In the genomic region with DNA sequence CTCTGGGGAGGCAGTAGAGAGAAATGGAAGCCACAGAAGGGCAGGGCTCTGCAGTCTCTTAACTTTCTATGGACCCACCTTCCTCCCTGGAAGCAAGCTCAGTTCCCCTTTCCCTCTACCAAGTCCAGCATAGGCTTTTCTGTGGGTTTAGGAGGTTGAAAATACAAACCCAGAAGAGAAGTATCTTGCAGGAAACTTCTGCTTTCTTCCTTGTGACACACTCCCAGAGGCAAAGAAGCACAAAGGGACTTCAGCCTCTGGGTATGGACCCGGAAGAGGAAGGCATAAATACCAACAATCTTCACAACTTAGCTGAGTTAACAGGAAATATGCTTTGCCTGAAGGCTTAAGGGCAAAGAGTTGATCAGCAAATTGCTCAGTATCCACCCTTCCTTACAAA, we compare ENCODE assay signal across 15 mouse cellular contexts. TPM values are rescaled to one million over a fixed set of nuclear protein-coding genes. Genes with fewer than 3 reads are reported as not detected.
DNase-seq lines count a peak whose midpoint lies in the region; ATAC-seq and TF ChIP-seq lines count a peak whose summit lies in the region.
"Had no signal": no experiment of that assay in that cellular context is flagged by ENCODE, and none has a peak within 500 bp of the region (broad histone marks: within the 10 kb centered on the region; RNA-seq: fewer than 3 reads in every experiment).

No protein-coding gene starts in this region.

- no peaks in the 10 kb centered on the region for H3K79me2 ChIP-seq in MEL (ENCODE audit: control insufficient read depth, insufficient read depth, low read length, poor library complexity)

- WGBS in liver, embryonic 15.5 days (ENCODE audit: insufficient replicate concordance), result 10% methylated on average over 1 of the region's 1 CpGs
- 46% methylated on average over 1 of the region's 1 CpGs for WGBS in liver, embryonic 11.5 days
- 25% methylated on average over 1 of the region's 1 CpGs for WGBS in liver, postnatal 0 days (ENCODE audit: insufficient replicate concordance)
- WGBS in cerebellum, adult 2 months, result 83% methylated on average over 1 of the region's 1 CpGs

- no peaks in the 10 kb centered on the region for H3K36me3 ChIP-seq in liver, embryonic 15.5 days (replicated peaks)
- H3K36me3 ChIP-seq in liver, embryonic 11.5 days (ENCODE audit: control insufficient read depth, insufficient read depth, low read length), result no peaks in the 10 kb centered on the region
- H3K36me3 ChIP-seq in MEL (ENCODE audit: control insufficient read depth in 1 of 2, insufficient read depth in 2 of 2, low read length in 2 of 2), result no peaks in the 10 kb centered on the region
- no peaks in the 10 kb centered on the region for H3K36me3 ChIP-seq in liver, postnatal 0 days (replicated peaks; ENCODE audit: insufficient read depth, low read length)

- no peak for TF ChIP-seq EP300 in MEL (IDR thresholded peaks at IDR 0.05; ENCODE audit: low read depth in 1 of 2, low read length in 2 of 2)
- TF ChIP-seq EP300 in liver, postnatal 0 days (IDR thresholded peaks at IDR 0.05; ENCODE audit: low read depth), result no peak

- H3K9ac ChIP-seq in liver, embryonic 15.5 days, result no peak overlapping the region
- no peak overlapping the region for H3K9ac ChIP-seq in liver, embryonic 11.5 days (ENCODE audit: low read depth, low read length)
- H3K9ac ChIP-seq in MEL (ENCODE audit: control insufficient read depth, low read depth, low read length, poor library complexity, severe bottlenecking), result no peak overlapping the region
- H3K9ac ChIP-seq in liver, postnatal 0 days (replicated peaks), result no peak overlapping the region
- H3K9ac ChIP-seq: forebrain, postnatal 0 days; liver, embryonic 14.5 days had no signal

- TF ChIP-seq CTCF in MEL (IDR thresholded peaks at IDR 0.05 in 2 of 3, conservative IDR thresholded peaks at IDR 0.05 in 1 of 3; ENCODE audit: control insufficient read depth in 1 of 3, insufficient read depth in 1 of 3, low read depth in 2 of 3, low read length in 3 of 3, poor library complexity in 1 of 3, severe bottlenecking in 1 of 3), result no peak
- no peak for TF ChIP-seq CTCF in liver, postnatal 0 days (IDR thresholded peaks at IDR 0.05; ENCODE audit: low read depth)
- no peak for TF ChIP-seq CTCF in cerebellum, adult 2 months (IDR thresholded peaks at IDR 0.05; ENCODE audit: borderline replicate concordance, insufficient read depth, low read depth, low read length)

- no peak overlapping the region for H3K4me3 ChIP-seq in liver, embryonic 15.5 days (replicated peaks)
- no peak overlapping the region for H3K4me3 ChIP-seq in liver, embryonic 11.5 days (ENCODE audit: low read depth, low read length)
- H3K4me3 ChIP-seq in MEL (ENCODE audit: control insufficient read depth in 1 of 2, insufficient read depth in 1 of 2, low read depth in 2 of 2, low read length in 2 of 2), result no peak overlapping the region
- H3K4me3 ChIP-seq in liver, postnatal 0 days (ENCODE audit: low read depth, low read length), result no peak overlapping the region
- H3K4me3 ChIP-seq in cerebellum, adult 2 months (replicated peaks; ENCODE audit: insufficient read depth, low read depth, low read length), result no peak overlapping the region

- no peak for DNase-seq in liver, embryonic 11.5 days (ENCODE audit: low spot score)
- DNase-seq in MEL (ENCODE audit: low read depth, low spot score), result peak; percentile 12
- DNase-seq in liver, postnatal 0 days, result no peak
- peak; percentile 37 for DNase-seq in thymus, postnatal 0 days (ENCODE audit: low spot score)
- DNase-seq in cerebellum, adult 2 months, result no peak
- DNase-seq in adrenal gland, postnatal 4 days (ENCODE audit: low spot score in 2 of 2), result no peak
- no peak for DNase-seq in embryo, embryonic 11 days
- DNase-seq: adrenal gland, postnatal 14 days; cerebellum, adult 11 months; forebrain, postnatal 0 days; heart, postnatal 36 days; kidney, adult 11 months; kidney, postnatal 4 days had no signal

- no peaks in the 10 kb centered on the region for H3K27me3 ChIP-seq in liver, embryonic 15.5 days
- no peaks in the 10 kb centered on the region for H3K27me3 ChIP-seq in liver, embryonic 11.5 days (replicated peaks; ENCODE audit: control insufficient read depth, insufficient read depth, low read length)
- no peaks in the 10 kb centered on the region for H3K27me3 ChIP-seq in MEL (ENCODE audit: control insufficient read depth in 1 of 2, insufficient read depth in 2 of 2, low read length in 2 of 2)
- no peaks in the 10 kb centered on the region for H3K27me3 ChIP-seq in liver, postnatal 0 days (ENCODE audit: insufficient read depth, low read length)
- no peaks in the 10 kb centered on the region for H3K27me3 ChIP-seq in cerebellum, adult 2 months (ENCODE audit: control insufficient read depth, insufficient read depth, low read length)

- ATAC-seq in liver, embryonic 15.5 days (ENCODE audit: insufficient read depth), result no peak
- ATAC-seq in liver, embryonic 11.5 days (replicated peaks; ENCODE audit: low FRiP score), result no peak
- ATAC-seq in liver, postnatal 0 days, result peak; percentile 31; the same call in 1 of the 2 replicates
- ATAC-seq: forebrain, postnatal 0 days had no signal

- no peak overlapping the region for H3K4me2 ChIP-seq in liver, embryonic 15.5 days
- no peak overlapping the region for H3K4me2 ChIP-seq in liver, embryonic 11.5 days
- H3K4me2 ChIP-seq in liver, postnatal 0 days (ENCODE audit: low read depth, low read length), result no peak overlapping the region

- H3K27ac ChIP-seq in liver, embryonic 15.5 days (replicated peaks), result peak overlapping the region; percentile 35
- no peak overlapping the region for H3K27ac ChIP-seq in liver, embryonic 11.5 days (ENCODE audit: low read depth, low read length)
- H3K27ac ChIP-seq in MEL (ENCODE audit: control insufficient read depth, low read depth, low read length), result no peak overlapping the region
- H3K27ac ChIP-seq in liver, postnatal 0 days (ENCODE audit: low read depth), result peak overlapping the region; percentile 37; the same call in 1 of the 2 replicates
- H3K27ac ChIP-seq in cerebellum, adult 2 months (ENCODE audit: insufficient read depth, low read length), result no peak overlapping the region
- H3K27ac ChIP-seq: liver, embryonic 14.5 days had no signal

- no peaks in the 10 kb centered on the region for H3K4me1 ChIP-seq in liver, embryonic 15.5 days (replicated peaks)
- no peaks in the 10 kb centered on the region for H3K4me1 ChIP-seq in liver, embryonic 11.5 days (replicated peaks; ENCODE audit: control insufficient read depth, insufficient read depth, low read length)
- H3K4me1 ChIP-seq in MEL (ENCODE audit: control insufficient read depth in 1 of 2, insufficient read depth in 2 of 2, low read length in 2 of 2), result no peaks in the 10 kb centered on the region
- peaks cover 7% of the 10 kb centered on the region for H3K4me1 ChIP-seq in liver, postnatal 0 days (ENCODE audit: insufficient read depth)
- H3K4me1 ChIP-seq in cerebellum, adult 2 months (ENCODE audit: control insufficient read depth, insufficient read depth, low read length), result no peaks in the 10 kb centered on the region

- H3K9me3 ChIP-seq in liver, embryonic 15.5 days (replicated peaks), result no peaks in the 10 kb centered on the region
- no peaks in the 10 kb centered on the region for H3K9me3 ChIP-seq in liver, embryonic 11.5 days (ENCODE audit: control insufficient read depth, low read length)
- no peaks in the 10 kb centered on the region for H3K9me3 ChIP-seq in MEL (replicated peaks; ENCODE audit: insufficient read depth, low read length)
- no peaks in the 10 kb centered on the region for H3K9me3 ChIP-seq in liver, postnatal 0 days (ENCODE audit: low read length)

- TF ChIP-seq POLR2A in MEL (IDR thresholded peaks at IDR 0.05; ENCODE audit: control insufficient read depth in 1 of 2, insufficient read depth in 1 of 2, low read depth in 1 of 2, low read length in 2 of 2, poor library complexity in 1 of 2), result no peak
- TF ChIP-seq POLR2A in cerebellum, adult 2 months (IDR thresholded peaks at IDR 0.05; ENCODE audit: borderline replicate concordance, insufficient read depth, low read length), result no peak

- TF ChIP-seq RAD21 in MEL (IDR thresholded peaks at IDR 0.05; ENCODE audit: low read depth, low read length), result no peak

TF ChIP-seq in MEL, 35 proteins besides CTCF, POLR2A, EP300 and RAD21:
- TF ChIP-seq MYB (IDR thresholded peaks at IDR 0.05; ENCODE audit: low read depth, low read length) (no peak), ZC3H11A (IDR thresholded peaks at IDR 0.05; ENCODE audit: low read depth, low read length) (no peak), UBTF (IDR thresholded peaks at IDR 0.05; ENCODE audit: borderline replicate concordance, insufficient read depth, low read depth, low read length) (no peak), USF1 (IDR thresholded peaks at IDR 0.05; ENCODE audit: low read depth, low read length) (no peak), SIN3A (IDR thresholded peaks at IDR 0.05; ENCODE audit: low read length) (no peak)

RNA-seq across cellular contexts. Expression of gene Raph1, which starts 13.0 kb away (rescaled TPM):
- polyA plus RNA-seq in liver, embryonic 15.5 days (2015; fragmentation: Nextera tagmentation; extraction: Ambion mirVana), result 27.2 and 28.1 TPM in 2 replicates
- 66.7 and 68.9 TPM in 2 replicates for polyA plus RNA-seq in liver, embryonic 11.5 days (2014; fragmentation: Nextera tagmentation; extraction: Ambion mirVana)
- total RNA-seq in MEL (2012; rRNA removed), result 0.33 and 0.42 TPM in 2 replicates
- polyA plus RNA-seq in MEL (2012; ENCODE audit: insufficient read depth in 1 of 2, insufficient read length in 2 of 2, low read depth in 1 of 2, low replicate concordance in 2 of 2, missing spikeins in 1 of 2), result under 1 TPM in 1 of 2 experiments, not detected in 1; 0.67 TPM
- 14.6 and 16.9 TPM in 2 replicates for polyA plus RNA-seq in liver, postnatal 0 days (2015; fragmentation: Nextera tagmentation; extraction: Ambion mirVana)
- 6.9 and 8.7 TPM in 2 replicates for polyA plus RNA-seq in thymus, postnatal 0 days (2015; fragmentation: Nextera tagmentation; extraction: Ambion mirVana)
- 11.0 and 11.1 TPM in 2 replicates for polyA plus RNA-seq in cerebellum, adult 2 months (2012; rRNA removed)
- total RNA-seq in adrenal gland, postnatal 4 days (2021), result 10 to 100 TPM; 73.6 to 75.3 TPM

Comparison
In these comparisons a context has a peak if more than half of its experiments do, and no peak if none do; other contexts are left out.
1. H3K27ac ChIP-seq: peak in liver, embryonic 15.5 days (single experiment) and liver, postnatal 0 days (single experiment); none in liver, embryonic 11.5 days (single experiment), MEL (single experiment) and cerebellum, adult 2 months (single experiment).
2. DNase-seq: peak in MEL (single experiment) and thymus, postnatal 0 days (single experiment); none in liver, embryonic 11.5 days (single experiment), liver, postnatal 0 days (single experiment), cerebellum, adult 2 months (0 of 2), adrenal gland, postnatal 4 days (0 of 2) and embryo, embryonic 11 days (single experiment).